ENCODE assay signal across 12 mouse cellular contexts in the genomic region with DNA sequence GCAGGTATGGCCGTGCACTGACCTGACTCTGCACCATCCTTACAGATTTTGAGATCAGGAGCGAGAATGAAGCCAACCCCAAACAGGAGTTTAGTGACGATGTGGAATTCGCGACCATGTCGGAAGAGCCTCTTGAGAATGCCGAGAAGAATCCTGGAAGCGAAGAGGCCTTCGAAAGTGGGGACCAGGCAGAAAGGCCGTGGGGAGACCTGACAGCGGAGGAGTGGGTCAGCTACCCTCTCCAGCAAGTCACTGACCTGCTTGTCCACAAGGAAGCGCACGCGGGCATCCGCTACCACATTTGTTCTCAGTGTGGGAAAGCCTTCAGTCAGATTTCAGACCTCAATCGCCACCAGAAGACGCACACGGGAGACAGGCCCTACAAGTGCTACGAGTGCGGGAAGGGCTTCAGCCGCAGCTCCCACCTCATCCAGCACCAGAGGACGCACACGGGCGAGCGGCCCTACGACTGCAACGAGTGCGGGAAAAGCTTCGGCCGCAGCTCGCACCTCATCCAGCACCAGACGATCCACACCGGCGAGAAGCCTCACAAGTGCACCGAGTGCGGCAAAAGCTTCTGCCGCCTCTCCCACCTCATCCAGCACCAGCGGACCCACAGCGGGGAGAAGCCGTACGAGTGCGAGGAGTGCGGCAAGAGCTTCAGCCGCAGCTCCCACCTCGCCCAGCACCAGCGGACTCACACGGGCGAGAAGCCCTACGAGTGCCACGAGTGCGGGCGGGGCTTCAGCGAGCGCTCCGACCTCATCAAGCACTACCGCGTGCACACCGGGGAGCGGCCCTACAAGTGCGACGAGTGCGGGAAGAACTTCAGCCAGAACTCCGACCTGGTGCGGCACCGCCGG. TPM values are rescaled to one million over a fixed set of nuclear protein-coding genes. Genes with fewer than 3 reads are reported as not detected.
DNase-seq lines count a peak whose midpoint lies in the region; ATAC-seq and TF ChIP-seq lines count a peak whose summit lies in the region.
"Had no signal": no experiment of that assay in that cellular context is flagged by ENCODE, and none has a peak within 500 bp of the region (broad histone marks: within the 10 kb centered on the region; RNA-seq: fewer than 3 reads in every experiment).

No protein-coding gene starts in this region.

- DNase-seq in forebrain, embryonic 10.5 days (ENCODE audit: extremely low spot score, low spot score): peak; percentile 28
- peak; percentile 28 for DNase-seq in embryonic facial prominence, embryonic 10.5 days (ENCODE audit: low spot score)
- no peak for DNase-seq in midbrain, postnatal 0 days (ENCODE audit: low spot score)
- no peak for DNase-seq in layer of hippocampus, adult 8-10 months (ENCODE audit: low spot score in 2 of 2)
- no peak for DNase-seq in spleen, adult 12 weeks (ENCODE audit: low spot score)
- DNase-seq: adrenal gland, postnatal 25 days; cerebellum, adult 11-12 months had no signal

- peaks cover 19% of the 10 kb centered on the region for H3K9me3 ChIP-seq in forebrain, embryonic 10.5 days
- no peaks in the 10 kb centered on the region for H3K9me3 ChIP-seq in forebrain, embryonic 16.5 days (ENCODE audit: control insufficient read depth, low read length)
- H3K9me3 ChIP-seq in embryonic facial prominence, embryonic 10.5 days: peaks cover 13% of the 10 kb centered on the region
- H3K9me3 ChIP-seq in hindbrain, embryonic 16.5 days (ENCODE audit: control insufficient read depth, low read length): peaks cover 2% of the 10 kb centered on the region
- H3K9me3 ChIP-seq in midbrain, postnatal 0 days (ENCODE audit: low read length): no peaks in the 10 kb centered on the region

- peak overlapping the region; percentile 31 for H3K4me3 ChIP-seq in forebrain, embryonic 10.5 days
- H3K4me3 ChIP-seq in forebrain, embryonic 16.5 days (replicated peaks; ENCODE audit: low read length): no peak overlapping the region
- H3K4me3 ChIP-seq in embryonic facial prominence, embryonic 10.5 days: peak overlapping the region; percentile 40
- no peak overlapping the region for H3K4me3 ChIP-seq in hindbrain, embryonic 16.5 days (ENCODE audit: low read length)
- H3K4me3 ChIP-seq in midbrain, postnatal 0 days (ENCODE audit: low read depth, low read length): no peak overlapping the region
- H3K4me3 ChIP-seq: left cerebral cortex, adult 2 months had no signal

- no peak for ATAC-seq in forebrain, embryonic 16.5 days
- ATAC-seq in hindbrain, embryonic 16.5 days: no peak
- no peak for ATAC-seq in midbrain, postnatal 0 days (ENCODE audit: low FRiP score)
- no peak for ATAC-seq in frontal cortex, adult (ENCODE audit: low TSS enrichment)

- H3K9ac ChIP-seq in forebrain, embryonic 16.5 days (replicated peaks; ENCODE audit: low read depth, low read length): no peak overlapping the region
- no peak overlapping the region; the same call in 1 of the 2 replicates for H3K9ac ChIP-seq in hindbrain, embryonic 16.5 days (ENCODE audit: low read depth, low read length)
- H3K9ac ChIP-seq in midbrain, postnatal 0 days (replicated peaks; ENCODE audit: low read length, poor library complexity, severe bottlenecking): no peak overlapping the region

- WGBS in forebrain, embryonic 10.5 days: 24% methylated on average over 66 of the region's 66 CpGs
- 37% methylated on average over 66 of the region's 66 CpGs for WGBS in forebrain, embryonic 16.5 days
- WGBS in embryonic facial prominence, embryonic 10.5 days: 31% methylated on average over 66 of the region's 66 CpGs
- WGBS in hindbrain, embryonic 16.5 days: 32% methylated on average over 66 of the region's 66 CpGs
- WGBS in midbrain, postnatal 0 days: 38% methylated on average over 66 of the region's 66 CpGs

- peaks cover 42% of the 10 kb centered on the region for H3K27me3 ChIP-seq in forebrain, embryonic 10.5 days (ENCODE audit: poor library complexity, severe bottlenecking)
- H3K27me3 ChIP-seq in forebrain, embryonic 16.5 days (replicated peaks; ENCODE audit: control insufficient read depth, insufficient read depth, low read length): no peaks in the 10 kb centered on the region; the same call in 1 of the 2 replicates
- peaks cover 39% of the 10 kb centered on the region for H3K27me3 ChIP-seq in embryonic facial prominence, embryonic 10.5 days (replicated peaks; ENCODE audit: low read depth, poor library complexity, severe bottlenecking)
- H3K27me3 ChIP-seq in hindbrain, embryonic 16.5 days (replicated peaks; ENCODE audit: control insufficient read depth, insufficient read depth, low read length): no peaks in the 10 kb centered on the region; the same call in 1 of the 2 replicates
- no peaks in the 10 kb centered on the region for H3K27me3 ChIP-seq in midbrain, postnatal 0 days (ENCODE audit: insufficient read depth, low read length)

- H3K4me2 ChIP-seq in forebrain, embryonic 16.5 days (ENCODE audit: low read length): no peak overlapping the region; the same call in 1 of the 2 replicates
- H3K4me2 ChIP-seq in hindbrain, embryonic 16.5 days (ENCODE audit: low read length): peak overlapping the region; percentile 29; the same call in 1 of the 2 replicates
- H3K4me2 ChIP-seq in midbrain, postnatal 0 days (ENCODE audit: low read depth, low read length, poor library complexity, severe bottlenecking): no peak overlapping the region

- peak overlapping the region; percentile 37; the same call in 1 of the 2 replicates for H3K27ac ChIP-seq in forebrain, embryonic 10.5 days
- no peak overlapping the region for H3K27ac ChIP-seq in forebrain, embryonic 16.5 days (ENCODE audit: low read length)
- no peak overlapping the region for H3K27ac ChIP-seq in embryonic facial prominence, embryonic 10.5 days (replicated peaks)
- H3K27ac ChIP-seq in hindbrain, embryonic 16.5 days (ENCODE audit: low read depth, low read length): no peak overlapping the region
- no peak overlapping the region for H3K27ac ChIP-seq in midbrain, postnatal 0 days (ENCODE audit: low read depth, low read length)
- H3K27ac ChIP-seq: left cerebral cortex, adult 2 months had no signal

- peaks cover 42% of the 10 kb centered on the region for H3K4me1 ChIP-seq in forebrain, embryonic 10.5 days
- peaks cover 27% of the 10 kb centered on the region for H3K4me1 ChIP-seq in forebrain, embryonic 16.5 days (replicated peaks; ENCODE audit: control insufficient read depth, insufficient read depth, low read length)
- peaks cover 31% of the 10 kb centered on the region for H3K4me1 ChIP-seq in embryonic facial prominence, embryonic 10.5 days
- H3K4me1 ChIP-seq in hindbrain, embryonic 16.5 days (ENCODE audit: control insufficient read depth, insufficient read depth, low read depth, low read length): peaks cover 21% of the 10 kb centered on the region
- H3K4me1 ChIP-seq in midbrain, postnatal 0 days (ENCODE audit: insufficient read depth, low read length): no peaks in the 10 kb centered on the region; the same call in 1 of the 2 replicates

- 0 out of 2 replicates have a peak, but pooled peaks have one; percentile 9 for TF ChIP-seq CTCF in midbrain, postnatal 0 days (IDR thresholded peaks at IDR 0.05)

- H3K36me3 ChIP-seq in forebrain, embryonic 10.5 days (replicated peaks): peaks cover 77% of the 10 kb centered on the region
- H3K36me3 ChIP-seq in forebrain, embryonic 16.5 days (ENCODE audit: control insufficient read depth, insufficient read depth): peaks cover 26% of the 10 kb centered on the region
- peaks cover 80% of the 10 kb centered on the region for H3K36me3 ChIP-seq in embryonic facial prominence, embryonic 10.5 days (replicated peaks)
- H3K36me3 ChIP-seq in hindbrain, embryonic 16.5 days (ENCODE audit: control insufficient read depth, insufficient read depth, low read length): peaks cover 51% of the 10 kb centered on the region
- H3K36me3 ChIP-seq in midbrain, postnatal 0 days (ENCODE audit: insufficient read depth, low read length): peaks cover 31% of the 10 kb centered on the region

RNA-seq across cellular contexts. Expression of gene Zfp46, which starts 5.7 kb away (rescaled TPM):
- 21.1 and 21.8 TPM in 2 replicates for polyA plus RNA-seq in forebrain, embryonic 10.5 days (2016; fragmentation: Nextera tagmentation; extraction: Ambion mirVana)
- 50.1 and 54.7 TPM in 2 replicates for polyA plus RNA-seq in forebrain, embryonic 16.5 days (2015; fragmentation: Nextera tagmentation; extraction: Ambion mirVana)
- polyA plus RNA-seq in embryonic facial prominence, embryonic 10.5 days (2016; fragmentation: Nextera tagmentation; extraction: Ambion mirVana): 24.2 and 26.2 TPM in 2 replicates
- 35.2 and 44.8 TPM in 2 replicates for polyA plus RNA-seq in hindbrain, embryonic 16.5 days (2015; fragmentation: Nextera tagmentation; extraction: Ambion mirVana)
- 53.8 and 66.9 TPM in 2 replicates for total RNA-seq in midbrain, postnatal 0 days (2014; rRNA removed)
- 27.2 and 27.7 TPM in 2 replicates for polyA plus RNA-seq in midbrain, postnatal 0 days (2015; fragmentation: Nextera tagmentation; extraction: Ambion mirVana)
- total RNA-seq in layer of hippocampus, adult 8-10 months (2022): 10 to 100 TPM; 34.4 to 60.0 (median 42.5) TPM

RNA-seq across cellular contexts. Expression of gene Hnrnpr, which starts 20.6 kb away (rescaled TPM):
- polyA plus RNA-seq in forebrain, embryonic 10.5 days (2016; fragmentation: Nextera tagmentation; extraction: Ambion mirVana): 231 and 248 TPM in 2 replicates
- polyA plus RNA-seq in forebrain, embryonic 16.5 days (2015; fragmentation: Nextera tagmentation; extraction: Ambion mirVana): 249 and 266 TPM in 2 replicates
- polyA plus RNA-seq in embryonic facial prominence, embryonic 10.5 days (2016; fragmentation: Nextera tagmentation; extraction: Ambion mirVana): 227 and 246 TPM in 2 replicates
- 166 and 174 TPM in 2 replicates for polyA plus RNA-seq in hindbrain, embryonic 16.5 days (2015; fragmentation: Nextera tagmentation; extraction: Ambion mirVana)
- 98.0 and 113 TPM in 2 replicates for total RNA-seq in midbrain, postnatal 0 days (2014; rRNA removed)
- polyA plus RNA-seq in midbrain, postnatal 0 days (2015; fragmentation: Nextera tagmentation; extraction: Ambion mirVana): 157 and 162 TPM in 2 replicates
- total RNA-seq in layer of hippocampus, adult 8-10 months (2022): 100 to 1,000 TPM in 1 of 4 experiments, 10 to 100 TPM in 3; 76.5 to 101 (median 87.2) TPM

RNA-seq across cellular contexts. Expression of gene Tcea3, which starts 42.6 kb away (rescaled TPM):
- 0.49 and 0.77 TPM in 2 replicates for polyA plus RNA-seq in forebrain, embryonic 10.5 days (2016; fragmentation: Nextera tagmentation; extraction: Ambion mirVana)
- 0.44 and 1.2 TPM in 2 replicates for polyA plus RNA-seq in forebrain, embryonic 16.5 days (2015; fragmentation: Nextera tagmentation; extraction: Ambion mirVana)
- 0.83 and 0.97 TPM in 2 replicates for polyA plus RNA-seq in embryonic facial prominence, embryonic 10.5 days (2016; fragmentation: Nextera tagmentation; extraction: Ambion mirVana)
- polyA plus RNA-seq in hindbrain, embryonic 16.5 days (2015; fragmentation: Nextera tagmentation; extraction: Ambion mirVana): 2.1 and 3.5 TPM in 2 replicates
- 0.66 and 1.1 TPM in 2 replicates for total RNA-seq in midbrain, postnatal 0 days (2014; rRNA removed)
- polyA plus RNA-seq in midbrain, postnatal 0 days (2015; fragmentation: Nextera tagmentation; extraction: Ambion mirVana): 2.7 and 3.1 TPM in 2 replicates
- total RNA-seq in layer of hippocampus, adult 8-10 months (2022): under 1 TPM in 3 of 4 experiments, not detected in 1; 0.45 to 0.94 (median 0.64) TPM
- total RNA-seq: granulocyte monocyte progenitor cell, adult 5-6 weeks had no signal

Comparison
In these comparisons a context has a peak if more than half of its experiments do, and no peak if none do; other contexts are left out.
1. H3K4me3 ChIP-seq: peak in forebrain, embryonic 10.5 days (single experiment) and embryonic facial prominence, embryonic 10.5 days (single experiment); none in forebrain, embryonic 16.5 days (single experiment), hindbrain, embryonic 16.5 days (single experiment) and midbrain, postnatal 0 days (single experiment).
2. DNase-seq: peak in forebrain, embryonic 10.5 days (single experiment) and embryonic facial prominence, embryonic 10.5 days (single experiment); none in midbrain, postnatal 0 days (single experiment), layer of hippocampus, adult 8-10 months (0 of 2) and spleen, adult 12 weeks (single experiment).